Mouse (Mus musculus) R1 (cell line): ENCODE measurements around the gene Tnfaip8l2.
"Not testable (repeated sequence)": the region's sequence is repeated elsewhere in the genome, so short reads cannot be mapped to it uniquely, and the experiment has no call there.

ENCODE experiments used
- DNase-seq: peaks from one replicate; pipeline ENCODE4 v3.0.0-alpha.2; 2018; ENCODE audit warnings: low read depth, low spot score

Gene Tnfaip8l2

DNA sequence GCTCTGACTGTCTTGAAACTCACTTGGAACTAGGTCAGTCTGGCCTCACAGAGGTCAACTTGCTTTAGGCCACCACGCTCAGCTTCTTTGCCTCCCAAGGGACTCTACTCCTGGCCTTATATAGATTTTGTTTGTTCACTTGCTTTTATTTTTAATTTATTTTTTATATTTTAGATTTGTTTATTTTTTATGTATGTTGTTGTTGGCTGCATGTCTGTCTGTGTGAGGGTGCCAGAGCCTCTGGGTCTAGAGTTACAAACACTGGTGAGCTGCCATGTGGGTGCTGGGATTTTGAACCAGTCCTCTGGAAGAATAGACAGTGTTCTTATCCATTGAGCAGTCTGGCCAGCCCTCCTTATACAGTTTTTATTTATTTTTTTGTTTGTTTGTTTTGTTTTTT lies 29.4 kb downstream of the Tnfaip8l2 start:
- DNase-seq, result no peak

DNA sequence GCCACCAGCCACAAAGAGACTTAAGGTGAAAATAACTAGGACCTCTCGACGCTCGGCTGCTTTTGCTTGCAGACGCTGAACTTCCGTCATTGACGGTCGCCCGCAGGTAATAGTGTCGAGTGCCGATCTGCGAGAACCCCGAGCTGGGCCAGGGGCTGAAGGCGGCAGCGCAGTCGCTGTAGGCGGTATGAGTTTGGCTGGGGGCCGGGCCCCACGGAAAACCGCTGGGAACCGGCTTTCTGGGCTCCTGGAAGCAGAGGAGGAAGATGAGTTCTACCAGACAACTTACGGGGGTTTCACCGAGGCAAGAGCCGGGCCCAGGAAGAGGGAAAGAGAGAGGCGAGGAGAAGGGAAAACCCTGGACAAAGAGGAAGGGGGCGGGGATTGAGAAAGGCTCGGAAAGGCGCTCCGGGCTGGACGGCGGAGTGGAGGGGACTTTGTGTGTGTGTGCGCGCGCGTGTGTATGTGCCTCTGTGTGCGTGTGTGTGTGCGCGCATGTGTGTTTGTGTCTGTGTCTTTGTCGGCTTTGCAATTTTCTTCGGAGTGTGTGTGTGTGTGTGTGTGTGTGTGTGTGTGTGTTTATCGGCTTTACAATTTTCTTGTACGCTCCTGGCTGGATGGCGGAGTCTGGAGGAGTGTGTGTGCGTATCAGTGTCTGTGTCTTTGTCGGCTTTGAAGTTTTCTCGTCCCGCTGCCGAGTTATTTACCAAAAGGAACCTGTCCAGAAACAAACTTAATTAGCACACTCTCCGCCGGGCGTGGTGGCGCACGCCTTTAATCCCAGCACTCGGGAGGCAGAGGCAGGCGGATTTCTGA lies 31.0 kb downstream of the Tnfaip8l2 start, which contains the start of gene Vps72:
Vps72 (plus strand) TSS at position 112 of the 816 bp plus-strand sequence.
- DNase-seq, result peak; percentile 97

DNA sequence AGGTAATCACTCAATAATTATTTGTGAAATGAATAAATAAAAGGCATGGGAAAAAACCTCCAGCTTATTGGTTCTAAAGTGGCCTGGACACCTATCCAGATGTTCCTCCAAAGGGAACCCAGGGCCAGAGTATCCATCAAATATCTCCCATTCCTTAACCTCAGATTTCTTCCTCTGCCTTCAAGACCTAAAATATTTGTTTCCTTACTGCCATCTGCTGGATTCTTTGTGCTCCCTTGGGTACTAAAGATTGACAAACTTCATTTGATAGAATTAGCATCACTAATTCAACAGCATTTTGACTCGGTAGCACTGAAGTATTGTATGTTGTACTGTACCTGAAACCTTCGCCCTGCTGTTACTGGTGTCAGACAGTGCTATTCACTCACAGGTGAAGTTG lies 34.3 kb downstream of the Tnfaip8l2 start:
- no peak for DNase-seq

DNA sequence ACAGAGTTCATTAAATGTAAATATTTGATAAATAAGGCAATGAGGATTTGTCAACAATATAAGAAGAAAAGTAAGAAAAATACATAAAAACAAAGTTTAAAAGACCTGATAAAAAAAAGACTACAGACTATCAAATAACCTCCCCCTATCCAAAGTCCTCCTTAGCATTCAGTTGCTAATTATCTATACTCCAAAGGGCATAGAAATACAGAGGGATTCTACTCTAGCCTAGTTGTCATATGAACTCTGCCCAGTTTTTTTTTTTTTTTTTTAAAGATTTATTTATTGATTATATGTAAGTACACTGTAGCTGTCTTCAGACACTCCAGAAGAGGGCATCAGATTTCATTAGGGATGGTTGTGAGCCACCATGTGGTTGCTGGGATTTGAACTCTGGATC lies 34.9 kb downstream of the Tnfaip8l2 start:
- not testable (repeated sequence) for DNase-seq

DNA sequence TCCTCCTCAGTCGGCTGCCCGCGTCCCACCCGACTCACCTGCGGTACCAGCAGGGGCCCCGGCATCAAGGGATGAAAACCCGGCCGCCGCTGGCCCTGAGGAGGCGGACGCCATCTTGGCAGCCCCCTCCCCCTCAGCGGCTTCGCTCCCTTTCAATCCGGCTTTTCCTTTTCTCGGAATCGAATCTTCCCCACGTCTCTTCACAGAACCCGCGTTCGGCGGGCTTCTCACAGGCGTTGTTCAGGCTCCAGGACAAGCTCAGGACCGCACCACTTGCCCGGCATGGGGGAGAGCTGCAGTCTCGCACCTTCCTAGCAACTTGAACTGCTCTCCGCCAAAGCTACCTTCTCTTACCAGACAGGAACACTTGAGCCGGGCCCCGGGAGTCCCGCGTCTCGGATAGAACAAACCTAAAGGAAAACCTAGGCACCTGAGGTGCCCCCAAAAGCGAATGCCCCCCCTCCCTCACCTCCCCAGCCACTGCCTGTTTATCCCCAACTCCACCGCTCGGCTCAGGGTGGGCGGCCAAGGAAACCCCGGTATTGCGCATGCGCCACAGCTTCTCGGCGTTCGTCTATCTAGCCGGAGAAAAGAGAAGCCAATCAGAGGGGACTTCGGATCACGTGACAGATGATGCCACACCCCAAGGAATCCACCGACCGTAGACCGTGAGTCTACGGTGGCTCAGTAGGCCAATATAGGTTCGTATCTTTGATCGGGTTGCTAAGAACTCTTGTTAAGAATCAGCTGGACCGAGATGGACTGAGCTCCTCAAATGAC lies 35.6 kb downstream of the Tnfaip8l2 start, which contains the start of gene Pip5k1a:
Pip5k1a (minus strand) TSS at position 593 of the 780 bp plus-strand sequence.
- DNase-seq, result peak; percentile 100

DNA sequence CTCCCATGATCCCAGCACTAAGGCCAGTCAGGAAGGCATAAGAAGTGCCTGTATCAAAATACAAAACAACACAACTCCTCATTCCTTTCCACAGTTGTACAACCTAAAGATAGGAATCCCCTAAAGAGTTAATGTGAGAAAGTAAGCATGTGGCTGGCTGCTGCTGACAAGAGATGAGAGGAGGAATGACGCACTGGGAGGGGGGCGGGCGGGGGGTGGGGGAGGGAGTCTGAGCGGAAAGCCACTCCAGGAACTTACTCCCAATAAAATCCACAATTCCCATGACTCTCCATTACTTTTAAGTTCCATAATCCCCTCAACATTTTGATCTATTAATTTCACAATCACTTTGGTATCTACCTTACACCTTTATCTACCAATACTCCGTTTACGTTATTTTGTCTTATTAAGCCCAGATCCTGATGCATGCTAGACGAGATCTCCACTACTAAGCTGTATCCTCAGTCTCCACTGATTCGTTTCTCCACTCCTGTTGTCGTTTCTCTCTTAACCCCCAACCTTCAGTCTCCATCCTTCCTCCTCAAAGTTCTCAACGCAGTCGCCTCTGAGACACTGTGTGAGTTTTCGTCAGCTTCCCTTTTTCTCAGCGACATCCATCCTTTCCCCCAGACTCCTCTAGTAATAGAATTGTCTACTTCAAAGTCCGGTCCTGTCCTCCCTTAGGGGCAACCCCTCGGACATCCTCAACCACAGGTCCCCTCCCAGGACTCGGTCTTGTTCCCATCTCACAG lies 36.4 kb downstream of the Tnfaip8l2 start:
- no peak for DNase-seq

DNA sequence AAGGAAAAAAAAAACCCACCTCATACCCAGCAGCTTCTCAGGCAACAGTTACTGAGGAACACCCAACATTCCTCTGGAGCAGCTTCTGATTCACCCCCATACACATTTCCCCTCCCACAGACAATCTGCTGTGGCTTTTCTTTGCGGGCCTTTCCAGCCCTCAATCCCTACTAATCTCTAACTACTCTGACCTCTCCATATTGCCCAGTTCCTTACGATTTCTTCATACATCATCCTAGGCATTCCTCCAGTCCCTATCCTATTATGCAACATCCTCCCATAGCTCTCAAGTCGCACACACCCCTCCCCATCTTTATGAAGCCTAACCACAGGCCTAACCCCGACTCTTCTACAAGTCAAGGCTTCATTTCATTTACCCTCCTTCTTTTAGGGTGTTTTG lies 37.0 kb downstream of the Tnfaip8l2 start:
- DNase-seq, result no peak

DNA sequence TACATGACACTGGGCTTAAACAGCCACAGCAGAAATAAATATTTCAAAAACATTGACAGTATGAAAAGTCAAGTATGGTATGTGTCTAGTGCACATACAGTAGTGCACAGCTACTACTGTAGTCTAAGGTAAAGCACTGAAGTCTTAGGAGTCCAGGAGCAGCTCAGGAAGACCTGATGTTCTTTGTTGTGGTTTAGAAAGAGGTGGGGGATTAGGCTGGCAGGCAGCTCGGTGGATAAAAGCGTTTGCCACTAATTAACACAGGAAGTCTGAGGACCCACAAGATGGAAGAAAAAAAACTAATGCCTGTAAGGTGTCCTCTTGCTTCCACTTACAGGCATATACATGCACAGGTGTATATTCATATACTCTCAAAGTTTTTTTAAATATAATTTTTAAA lies 41.3 kb downstream of the Tnfaip8l2 start:
- DNase-seq, result no peak
